Mouse (Mus musculus): ENCODE measurements around the gene Lin9. TPM values are rescaled to one million over a fixed set of nuclear protein-coding genes. Genes with fewer than 3 reads are reported as not detected.

Lin9 gene
- total and polyA plus RNA-seq, 3 experiments, result 10.2 to 11.1 TPM; not detected in 1

DNA sequence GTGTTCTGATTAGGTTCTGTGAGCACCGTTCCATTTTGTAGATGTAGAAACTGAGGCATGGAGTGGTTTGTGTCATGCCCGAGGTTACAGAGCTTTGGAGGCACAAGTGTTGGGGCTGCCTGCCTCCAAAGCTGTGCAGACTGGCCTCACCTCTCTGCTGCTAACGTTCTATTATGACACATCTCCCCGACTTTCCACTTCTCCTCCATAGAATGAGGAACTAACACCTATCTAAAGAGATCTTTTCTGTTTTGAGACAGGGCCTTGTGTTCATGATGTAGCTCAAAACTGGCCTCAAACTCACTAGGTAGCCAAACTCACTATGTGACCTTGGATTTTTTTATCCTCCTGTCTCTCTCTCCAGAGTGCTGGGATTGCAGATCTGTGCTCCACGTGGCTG lies 77.8 kb downstream of the Lin9 start:
- peak; percentile 83 for DNase-seq (ENCODE audit: low read depth, low spot score)
- peaks cover 18 to 50% of the 10 kb centered on the region in 2 experiments for H3K4me1 ChIP-seq (ENCODE audit: control insufficient read depth in 1 of 2, insufficient read depth in 2 of 2, low read length in 2 of 2)
- no peaks in the 10 kb centered on the region for H3K27me3 ChIP-seq (ENCODE audit: control insufficient read depth in 1 of 2, insufficient read depth in 2 of 2, low read length in 2 of 2)
- H3K9me3 ChIP-seq (replicated peaks; ENCODE audit: insufficient read depth, low read length), result no peaks in the 10 kb centered on the region
- H3K27ac ChIP-seq (ENCODE audit: control insufficient read depth, low read depth, low read length), result peak overlapping the region; percentile 58
- no peak overlapping the region for H3K4me3 ChIP-seq (ENCODE audit: control insufficient read depth in 1 of 2, insufficient read depth in 1 of 2, low read depth in 2 of 2, low read length in 2 of 2)
- TF ChIP-seq CHD1 (IDR thresholded peaks at IDR 0.05; ENCODE audit: low read depth, low read length) (no peak), EP300 (IDR thresholded peaks at IDR 0.05; ENCODE audit: low read depth in 1 of 2, low read length in 2 of 2) (peak; percentile 2 to 29; a peak in 2 of 4 replicates), POLR2AphosphoS2 (IDR thresholded peaks at IDR 0.05; ENCODE audit: low read length) (no peak), JUND (IDR thresholded peaks at IDR 0.05; ENCODE audit: low read depth, low read length) (no peak), GABPA (IDR thresholded peaks at IDR 0.05; ENCODE audit: low read depth, low read length) (no peak), RCOR1 (IDR thresholded peaks at IDR 0.05; ENCODE audit: low read depth, low read length) (no peak), ELF1 (IDR thresholded peaks at IDR 0.05; ENCODE audit: low read depth, low read length) (no peak), TCF12 (IDR thresholded peaks at IDR 0.05; ENCODE audit: low read depth, low read length) (no peak), GATA1 (IDR thresholded peaks at IDR 0.05; ENCODE audit: low read depth, low read length) (peak; percentile 42), CHD2 (IDR thresholded peaks at IDR 0.05; ENCODE audit: low read length) (no peak), TAL1 (IDR thresholded peaks at IDR 0.05; ENCODE audit: low read length) (no peak), POLR2A (IDR thresholded peaks at IDR 0.05; ENCODE audit: control insufficient read depth in 1 of 2, insufficient read depth in 1 of 2, low read depth in 1 of 2, low read length in 2 of 2, poor library complexity in 1 of 2) (no peak), UBTF (IDR thresholded peaks at IDR 0.05; ENCODE audit: borderline replicate concordance, insufficient read depth, low read depth, low read length) (no peak), ZMIZ1 (IDR thresholded peaks at IDR 0.05; ENCODE audit: low read depth, low read length) (no peak)
- peaks cover 0 to 22% of the 10 kb centered on the region in 2 experiments; a peak in 2 of 4 replicates for H3K36me3 ChIP-seq (ENCODE audit: control insufficient read depth in 1 of 2, insufficient read depth in 2 of 2, low read length in 2 of 2)
- H3K79me2 ChIP-seq (ENCODE audit: control insufficient read depth, insufficient read depth, low read length, poor library complexity), result no peaks in the 10 kb centered on the region
- no peak overlapping the region for H3K9ac ChIP-seq (ENCODE audit: control insufficient read depth, low read depth, low read length, poor library complexity, severe bottlenecking)

- H3K79me2 ChIP-seq (ENCODE audit: control insufficient read depth, insufficient read depth, low read length, poor library complexity), result no peaks in the 10 kb centered on the region
- H3K36me3 ChIP-seq (ENCODE audit: control insufficient read depth in 1 of 2, insufficient read depth in 2 of 2, low read length in 2 of 2), result peaks cover 0 to 26% of the 10 kb centered on the region in 2 experiments; a peak in 2 of 4 replicates
- no peak for DNase-seq (ENCODE audit: low read depth, low spot score)
- H3K4me3 ChIP-seq (ENCODE audit: control insufficient read depth in 1 of 2, insufficient read depth in 1 of 2, low read depth in 2 of 2, low read length in 2 of 2), result no peak overlapping the region
- TF ChIP-seq USF2 (IDR thresholded peaks at IDR 0.05; ENCODE audit: borderline replicate concordance in 1 of 2, insufficient read depth in 1 of 2, low read depth in 1 of 2, low read length in 2 of 2), result no peak
- no peak for TF ChIP-seq KAT2A (conservative IDR thresholded peaks at IDR 0.05; ENCODE audit: low read depth, low read length)
- no peak for TF ChIP-seq CTCF (IDR thresholded peaks at IDR 0.05 in 2 of 3, conservative IDR thresholded peaks at IDR 0.05 in 1 of 3; ENCODE audit: control insufficient read depth in 1 of 3, insufficient read depth in 1 of 3, low read depth in 2 of 3, low read length in 3 of 3, poor library complexity in 1 of 3, severe bottlenecking in 1 of 3)
- peaks cover 23 to 46% of the 10 kb centered on the region in 2 experiments for H3K4me1 ChIP-seq (ENCODE audit: control insufficient read depth in 1 of 2, insufficient read depth in 2 of 2, low read length in 2 of 2)
- H3K9ac ChIP-seq (ENCODE audit: control insufficient read depth, low read depth, low read length, poor library complexity, severe bottlenecking), result no peak overlapping the region
- no peak overlapping the region; the same call in 1 of the 2 replicates for H3K27ac ChIP-seq (ENCODE audit: control insufficient read depth, low read depth, low read length)
- no peaks in the 10 kb centered on the region for H3K9me3 ChIP-seq (replicated peaks; ENCODE audit: insufficient read depth, low read length)
- H3K27me3 ChIP-seq (ENCODE audit: control insufficient read depth in 1 of 2, insufficient read depth in 2 of 2, low read length in 2 of 2), result no peaks in the 10 kb centered on the region
These were observed 78.5 kb downstream of the Lin9 start for GRCm38 (mm10) chr1:180719483-180719882.
